Mouse (Mus musculus): ENCODE data around the gene Pea15a. TPM values are rescaled to one million over a fixed set of nuclear protein-coding genes. Genes with fewer than 3 reads are reported as not detected.

Gene Pea15a
- polyA plus RNA-seq (2017; shearing (Covaris generic)): 102 TPM

DNA sequence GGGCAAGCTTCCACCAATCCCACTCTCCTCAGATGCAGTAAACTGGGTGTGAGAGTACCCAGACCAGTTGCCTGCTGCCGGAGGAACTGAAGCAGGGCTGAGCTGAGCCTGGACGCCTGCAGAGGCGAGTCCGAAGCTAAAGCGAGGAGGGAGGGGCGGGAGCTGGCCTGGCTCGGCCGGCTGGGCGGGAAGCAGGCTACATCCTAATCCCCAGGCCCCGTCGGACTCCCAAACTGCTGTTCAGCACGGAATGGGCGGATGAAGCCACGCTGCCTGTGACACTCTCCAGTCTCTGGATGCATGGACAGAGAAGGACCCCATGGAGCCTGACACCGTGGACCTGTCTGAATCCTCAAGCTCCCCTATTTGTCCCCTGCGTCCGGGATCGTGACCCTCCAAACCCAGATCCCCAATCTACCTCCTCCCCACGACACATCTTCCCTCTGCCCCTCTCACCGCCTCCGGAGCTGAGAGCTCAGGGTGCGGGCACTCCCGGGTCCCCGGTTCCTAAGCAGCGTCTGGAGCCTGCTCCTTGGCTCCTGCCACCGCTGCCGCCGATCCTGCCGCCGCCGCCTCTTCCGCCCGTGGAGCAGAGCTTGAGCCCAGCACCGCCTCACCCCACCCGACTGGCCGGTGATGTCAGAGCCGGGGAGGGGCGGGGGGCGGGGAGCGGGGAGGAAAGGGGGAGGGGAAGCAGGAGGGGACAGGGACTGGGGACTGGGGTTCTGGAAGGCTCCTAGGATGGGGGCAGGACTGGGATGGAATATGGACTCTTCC lies at the start of gene Pea15a:
Pea15a (minus strand) TSS at position 664 of the 777 bp plus-strand sequence.

DNA sequence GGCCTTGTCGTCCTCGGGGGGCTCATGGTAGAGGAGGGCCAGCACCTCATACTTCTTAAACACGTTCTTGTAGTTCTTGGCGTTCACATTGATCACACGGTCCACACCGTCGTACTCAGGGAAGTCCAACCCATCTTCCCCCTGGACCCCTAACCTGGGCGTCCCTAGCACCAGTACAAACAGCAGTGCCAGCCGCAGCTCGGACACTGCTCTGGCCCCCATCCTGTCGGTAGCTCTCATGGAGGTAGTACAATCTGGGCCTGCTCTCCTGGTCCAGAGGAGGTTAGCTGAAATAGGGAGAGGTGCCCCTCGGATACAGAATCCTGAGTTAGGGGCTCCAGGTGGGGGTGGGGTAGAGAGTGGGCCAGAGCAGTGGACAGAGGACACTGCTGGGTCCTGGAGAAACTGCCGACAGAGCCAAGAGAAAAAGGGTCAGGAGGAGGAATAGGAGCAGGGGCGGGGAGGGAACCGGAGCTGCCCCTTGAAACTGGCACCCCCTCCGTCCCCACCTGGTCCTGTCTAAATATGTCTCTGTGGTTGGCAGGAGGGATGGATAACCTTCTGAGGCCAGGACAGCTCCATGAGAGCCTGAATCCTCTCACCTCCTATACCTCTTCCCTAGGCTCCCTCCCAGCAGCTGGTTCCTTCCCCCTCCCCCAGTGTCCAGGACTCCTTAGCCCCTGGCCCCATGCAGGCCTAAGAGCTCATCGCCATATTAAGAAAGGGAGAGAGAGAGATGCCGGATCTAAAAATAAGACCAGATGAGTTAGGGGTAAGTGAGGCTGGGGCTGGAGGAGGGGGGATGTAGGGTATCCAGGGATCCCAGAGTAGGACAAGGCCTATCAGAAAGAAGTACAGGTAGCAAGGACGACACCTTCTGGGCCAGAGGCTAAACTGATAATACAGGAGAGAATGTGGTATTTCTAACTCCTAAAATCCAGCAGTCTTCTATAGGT lies 13.1 kb upstream of the Pea15a start, which contains the start of gene Casq1:
Casq1 (minus strand) TSS at position 418 of the 956 bp plus-strand sequence.

DNA sequence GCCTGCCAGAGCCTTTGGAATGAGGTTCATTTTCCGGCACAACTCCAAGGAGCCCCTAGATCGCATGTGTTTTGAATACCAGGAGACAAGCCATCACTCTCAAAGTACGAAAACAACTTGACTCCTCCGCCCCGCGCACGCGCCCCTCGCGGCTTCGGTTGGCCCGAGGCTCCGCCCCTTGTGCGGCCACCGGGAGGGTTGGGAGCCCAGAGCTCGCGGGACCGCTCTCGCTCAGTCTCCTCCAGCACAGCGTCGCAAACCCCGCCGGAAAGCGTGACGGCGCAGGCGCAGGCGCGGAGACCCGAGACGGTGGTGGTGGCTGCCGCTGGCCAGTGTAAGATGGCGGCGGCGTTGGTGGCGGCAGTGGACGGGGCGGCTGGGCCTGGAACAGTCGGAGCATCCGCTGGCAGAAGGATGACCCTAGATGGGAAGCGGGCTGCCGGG lies 58.7 kb downstream of the Pea15a start, which contains the start of gene Dcaf8:
Dcaf8 (plus strand) TSS at position 250 of the 444 bp plus-strand sequence.

Other genes with a start within 250 kb of the Pea15a start
- gene Vangl2, start 178.4 kb downstream of the Pea15a start, polyA plus RNA-seq (2017; shearing (Covaris generic)): 1.4 TPM
- gene Nhlh1, start 149.2 kb downstream of the Pea15a start, polyA plus RNA-seq (2017; shearing (Covaris generic)): not detected
- 199 TPM for gene Copa, start 124.3 kb downstream of the Pea15a start, polyA plus RNA-seq (2017; shearing (Covaris generic))
- gene Ncstn, start 124.0 kb downstream of the Pea15a start, polyA plus RNA-seq (2017; shearing (Covaris generic)): 102 TPM
- 41.6 TPM for gene Pex19, start 80.0 kb downstream of the Pea15a start, polyA plus RNA-seq (2017; shearing (Covaris generic))
- 132 TPM for gene Dcaf8, start 58.7 kb downstream of the Pea15a start, polyA plus RNA-seq (2017; shearing (Covaris generic))
- gene Casq1, start 13.1 kb upstream of the Pea15a start, polyA plus RNA-seq (2017; shearing (Covaris generic)): not detected
- not detected for gene Atp1a4, start 51.6 kb upstream of the Pea15a start, polyA plus RNA-seq (2017; shearing (Covaris generic))
- gene Igsf8, start 54.8 kb upstream of the Pea15a start, polyA plus RNA-seq (2017; shearing (Covaris generic)): 26.6 TPM
- not detected for gene Atp1a2, start 91.3 kb upstream of the Pea15a start, polyA plus RNA-seq (2017; shearing (Covaris generic))
- not detected for gene Kcnj9, start 122.5 kb upstream of the Pea15a start, polyA plus RNA-seq (2017; shearing (Covaris generic))
- gene Kcnj10, start 134.4 kb upstream of the Pea15a start, polyA plus RNA-seq (2017; shearing (Covaris generic)): not detected
- 8.2 TPM for gene Pigm, start 169.7 kb upstream of the Pea15a start, polyA plus RNA-seq (2017; shearing (Covaris generic))